13 mouse cellular contexts compared by ENCODE assay signal in genomic region chr17:65958366-65958765, GRCm38 (mm10).
"Had no signal": no experiment of that assay in that cellular context is flagged by ENCODE, and none has a peak within 500 bp of the region (broad histone marks: within the 10 kb centered on the region; RNA-seq: fewer than 3 reads in every experiment).

No protein-coding gene starts in this region.

- ATAC-seq: liver, embryonic 12.5 days; midbrain, embryonic 15.5 days had no signal

- DNase-seq: lung, postnatal 14 days; right cerebral cortex, postnatal 4 days; spleen, adult 18-20 months; thymus, adult 18-20 months had no signal

- H3K27me3 ChIP-seq: liver, embryonic 12.5 days; lung, embryonic 15.5 days; midbrain, embryonic 15.5 days; neural tube, embryonic 12.5 days had no signal

- H3K36me3 ChIP-seq: limb, embryonic 10.5 days; liver, embryonic 12.5 days; lung, embryonic 15.5 days; midbrain, embryonic 15.5 days; neural tube, embryonic 12.5 days had no signal

- H3K9ac ChIP-seq: liver, embryonic 12.5 days; lung, embryonic 15.5 days; midbrain, embryonic 15.5 days; neural tube, embryonic 12.5 days had no signal

- H3K9me3 ChIP-seq: limb, embryonic 10.5 days; liver, embryonic 12.5 days; lung, embryonic 15.5 days; megakaryocyte, embryonic 14.5 days; midbrain, embryonic 15.5 days; neural tube, embryonic 12.5 days had no signal

- H3K4me1 ChIP-seq: midbrain, embryonic 15.5 days; neural tube, embryonic 12.5 days had no signal

- H3K27ac ChIP-seq: left cerebral cortex, adult 2 months; limb, embryonic 10.5 days; liver, embryonic 12.5 days; macrophage; midbrain, embryonic 15.5 days; neural tube, embryonic 12.5 days had no signal

- H3K4me3 ChIP-seq: left cerebral cortex, adult 2 months; limb, embryonic 10.5 days; liver, embryonic 12.5 days; lung, embryonic 15.5 days; megakaryocyte, embryonic 14.5 days; midbrain, embryonic 15.5 days; neural tube, embryonic 12.5 days had no signal

- H3K4me2 ChIP-seq: liver, embryonic 12.5 days; lung, embryonic 15.5 days; midbrain, embryonic 11.5 days; midbrain, embryonic 15.5 days; neural tube, embryonic 12.5 days had no signal
